Mouse (Mus musculus) Patski (cell line): ENCODE measurements around the gene Tfpt. TPM values are rescaled to one million over a fixed set of nuclear protein-coding genes. Genes with fewer than 3 reads are reported as not detected.
"Not testable (repeated sequence)": the region's sequence is repeated elsewhere in the genome, so short reads cannot be mapped to it uniquely, and the experiment has no call there.

ENCODE experiments used
- ATAC-seq: fragments of 100-300 bp; one replicate; pipeline ENCODE4 v1.8.0; 2021
- CTCF ChIA-PET: fragments of 350-600 bp; sonication (Branson Sonifier 250); formaldehyde crosslinking; loops from one replicate; lab custom pipeline; 2022; ENCODE audit warnings: inconsistent platforms; lab: Charles Lee
- POLR2A ChIA-PET: fragments of 350-600 bp; sonication (Branson Sonifier 250); formaldehyde crosslinking; loops from one replicate; lab custom pipeline; 2022; ENCODE audit warnings: antibody characterized with exemption, inconsistent platforms; lab: Charles Lee
- DNase-seq: peaks from one replicate; pipeline ENCODE4 v3.0.0-alpha.2; 2011; ENCODE audit warnings: low read depth, low spot score
- H3K27me3 ChIP-seq: fragments of 371-371 bp; one replicate; pipeline ENCODE4 v1.5.1; 2021
- CTCF ChIP-seq: fragments of 100-300 bp; IDR thresholded peaks from one replicate; pipeline ENCODE4 v1.5.1; 2021
- in situ Hi-C: fragments of 300-500 bp; cut with MboI; formaldehyde crosslinking; loops from 3 replicates; pipeline ENCODE4 v1.11.1; 2018; ENCODE audit warnings: low pct_unique_long_range_greater_than_20kb, mixed read lengths
- polyA plus RNA-seq: library from polyadenylated mRNA; unstranded; gene quantifications from one replicate; pipeline ENCODE4 v1.2.3, GENCODE M21; 2021

Tfpt gene
- polyA plus RNA-seq, 1 experiment from 2014 or later: 27.1 TPM

- no peak for DNase-seq
- no peak for TF ChIP-seq CTCF
- ChIA-PET POLR2A (no interaction called here), CTCF (interaction anchor here (0.9 kb wide), 1 partner anchor 112 kb away, joined by 4 read pairs; no protein-coding TSS in a partner anchor)
- no peak for ATAC-seq
- H3K27me3 ChIP-seq: no peaks in the 10 kb centered on the region
- in situ Hi-C loops: no loop called here
These were observed 50.7 kb downstream of the Tfpt start for GRCm38 (mm10) chr7:3578952-3579546.

GRCm38 (mm10) chr7:3578196-3578595 lies 51.5 kb downstream of the Tfpt start:
- in situ Hi-C loops: no loop called here
- DNase-seq (no peak), ATAC-seq (no peak)
- peak; percentile 42 for TF ChIP-seq CTCF
- H3K27me3 ChIP-seq: no peaks in the 10 kb centered on the region
- ChIA-PET POLR2A (no interaction called here), CTCF (no interaction called here)

- POLR2A ChIA-PET: interaction anchor here (0.5 kb wide), 1 partner anchor 126 kb away, joined by 3 read pairs; no protein-coding TSS in a partner anchor
- ATAC-seq (no peak), DNase-seq (no peak)
- CTCF ChIA-PET: interaction anchor here (1.3 kb wide), 1 partner anchor 278 kb away, joined by 3 read pairs; no protein-coding TSS in a partner anchor
- in situ Hi-C loops: no loop called here
- no peaks in the 10 kb centered on the region for H3K27me3 ChIP-seq
- TF ChIP-seq CTCF: no peak
These were observed 53.2 kb downstream of the Tfpt start for GRCm38 (mm10) chr7:3576354-3577124.

- H3K27me3 ChIP-seq: peaks cover 3% of the 10 kb centered on the region
- ATAC-seq (no peak), DNase-seq (no peak)
- TF ChIP-seq CTCF: peak; percentile 41
- ChIA-PET CTCF (no interaction called here), POLR2A (interaction anchor here (0.6 kb wide), 1 partner anchor 101 kb away, joined by 6 read pairs; no protein-coding TSS in a partner anchor)
- in situ Hi-C loops: no loop called here
These were observed 55.5 kb downstream of the Tfpt start for GRCm38 (mm10) chr7:3574216-3574615.

- ChIA-PET POLR2A (no interaction called here), CTCF (no interaction called here)
- DNase-seq: no peak
- no peak for ATAC-seq
- TF ChIP-seq CTCF: no peak
- in situ Hi-C loops: no loop called here
- peaks cover 3% of the 10 kb centered on the region for H3K27me3 ChIP-seq
These were observed 57.9 kb downstream of the Tfpt start for GRCm38 (mm10) chr7:3571847-3572246.

GRCm38 (mm10) chr7:3570580-3570979 lies 59.1 kb downstream of the Tfpt start:
- POLR2A ChIA-PET: not testable (repeated sequence)

More at GRCm38 (mm10) chr7:3570580-3570979, 59.1 kb downstream of the Tfpt start:
- in situ Hi-C loops, CTCF ChIA-PET, DNase-seq, ATAC-seq, H3K27me3 ChIP-seq: not testable (repeated sequence)

Other genes with a start within 250 kb of the Tfpt start
- 1.7 TPM for gene Cacng8, start 239.2 kb downstream of the Tfpt start, polyA plus RNA-seq
- not detected for gene Cacng6, start 205.7 kb downstream of the Tfpt start, polyA plus RNA-seq
- not detected for gene Tarm1, start 127.3 kb downstream of the Tfpt start, polyA plus RNA-seq
- gene Oscar, start 13.8 kb downstream of the Tfpt start, polyA plus RNA-seq: 0.09 TPM
- 328 TPM for gene Ndufa3, start 12.6 kb downstream of the Tfpt start, polyA plus RNA-seq
- gene Prpf31, start 56 bp upstream of the Tfpt start, polyA plus RNA-seq: 58.0 TPM
- gene Cnot3, start 15.3 kb upstream of the Tfpt start, polyA plus RNA-seq: 56.5 TPM
- 18.5 TPM for gene Leng1, start 35.9 kb upstream of the Tfpt start, polyA plus RNA-seq
- gene Tmc4, start 47.6 kb upstream of the Tfpt start, polyA plus RNA-seq: 2.4 TPM
- 205 TPM for gene Tsen34, start 62.9 kb upstream of the Tfpt start, polyA plus RNA-seq
- 118 TPM for gene Mboat7, start 63.6 kb upstream of the Tfpt start, polyA plus RNA-seq
- gene Rps9, start 74.1 kb upstream of the Tfpt start, polyA plus RNA-seq: 1,336 TPM
- gene Pirb, start 90.5 kb upstream of the Tfpt start, polyA plus RNA-seq: 0.03 TPM
- not detected for gene Gm15448, start 195.8 kb upstream of the Tfpt start, polyA plus RNA-seq
- not detected for gene Pira2, start 215.1 kb upstream of the Tfpt start, polyA plus RNA-seq